Mouse (Mus musculus): Measurements from ENCODE around the gene Cldn14.

DNA sequence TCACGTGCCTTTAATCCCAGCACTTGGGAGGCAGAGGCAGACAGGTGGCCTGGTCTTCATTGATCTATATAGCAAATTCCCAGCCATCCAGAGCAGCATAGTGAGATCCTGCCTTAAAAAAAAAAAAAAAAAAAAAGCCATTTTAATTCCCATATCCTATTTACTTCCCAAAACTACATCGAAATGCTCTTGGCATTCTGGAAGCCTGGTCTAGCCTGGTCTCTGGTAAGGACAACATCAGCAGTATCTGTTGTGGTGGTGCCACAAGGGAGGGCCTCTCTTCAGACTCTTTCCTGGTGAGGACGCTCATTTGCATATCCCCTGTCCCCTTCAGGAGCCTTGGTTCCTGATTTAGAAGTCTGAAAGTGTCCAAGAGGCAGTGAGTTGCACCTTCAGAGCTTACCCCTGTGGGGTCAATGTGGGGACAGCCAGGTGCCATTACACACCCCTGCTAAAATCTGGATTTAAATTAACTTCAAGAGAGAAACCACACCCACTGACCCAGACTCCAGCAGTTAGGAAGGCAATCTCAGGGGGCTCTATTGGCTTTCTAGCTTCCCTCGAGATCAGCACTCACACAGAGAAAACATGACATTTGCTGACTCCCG is 6.0 kb upstream of the Cldn14 start:
- TF ChIP-seq POLR2A (IDR thresholded peaks at IDR 0.05; ENCODE audit: low read depth, low read length) (no peak), CTCF (IDR thresholded peaks at IDR 0.05; ENCODE audit: borderline replicate concordance, insufficient read depth, low read length) (no peak)
